Comparison of ENCODE assay signal across 8 mouse cellular contexts in genomic region chr7:130762071-130762897, GRCm38 (mm10). TPM values are rescaled to one million over a fixed set of nuclear protein-coding genes. Genes with fewer than 3 reads are reported as not detected.
A peak's percentile ranks its signal among the peaks of the same experiment; 100 is the strongest.
DNase-seq lines count a peak whose midpoint lies in the region; ATAC-seq lines count a peak whose summit lies in the region.

No protein-coding gene starts in this region.

- ATAC-seq in hindbrain, embryonic 15.5 days (ENCODE audit: low FRiP score, low read depth) = peak; percentile 66

- no peaks in the 10 kb centered on the region for H3K9me3 ChIP-seq in hindbrain, embryonic 15.5 days

- 30% methylated on average over 17 of the region's 17 CpGs for WGBS in hindbrain, embryonic 15.5 days

- no peak overlapping the region for H3K4me3 ChIP-seq in hindbrain, embryonic 15.5 days

- H3K36me3 ChIP-seq in hindbrain, embryonic 15.5 days = peaks cover 30% of the 10 kb centered on the region

- no peak overlapping the region for H3K9ac ChIP-seq in hindbrain, embryonic 15.5 days

- H3K27ac ChIP-seq in hindbrain, embryonic 15.5 days (replicated peaks) = peak overlapping the region; percentile 2; the same call in 1 of the 2 replicates

- DNase-seq in adipocyte (ENCODE audit: low spot score) = peak; percentile 60
- DNase-seq in cerebellum, postnatal 25 days = peak; percentile 76 to 84
- peak; percentile 54 to 77 for DNase-seq in frontal cortex, postnatal 14 days (ENCODE audit: low spot score in 2 of 2)
- DNase-seq in layer of hippocampus, postnatal 14 days (ENCODE audit: low spot score in 2 of 2) = peak; percentile 68 to 83
- DNase-seq in lung, postnatal 36 days = peak; percentile 84
- DNase-seq in retina, postnatal 1 day = peak; percentile 89
- DNase-seq in yolk sac, embryonic 10.5 days (ENCODE audit: low spot score) = peak; percentile 58

- H3K4me1 ChIP-seq in hindbrain, embryonic 15.5 days (replicated peaks) = peaks cover 5% of the 10 kb centered on the region

- no peak overlapping the region for H3K4me2 ChIP-seq in hindbrain, embryonic 15.5 days

- no peaks in the 10 kb centered on the region for H3K27me3 ChIP-seq in hindbrain, embryonic 15.5 days

RNA-seq across cellular contexts. Expression of gene Btbd16, which starts 11.6 kb away (rescaled TPM):
- polyA plus RNA-seq in hindbrain, embryonic 15.5 days (2015; fragmentation: Nextera tagmentation; extraction: Ambion mirVana) = 0.09 TPM in 1 of 2 replicates, not detected in the other
- under 1 TPM; 0.37 to 0.60 TPM for total RNA-seq in layer of hippocampus, postnatal 14 days (2021)
